Mouse (Mus musculus): ENCODE data around the gene BC067074. TPM values are rescaled to one million over a fixed set of nuclear protein-coding genes. Genes with fewer than 3 reads are reported as not detected.
A peak's percentile ranks its signal among the peaks of the same experiment; 100 is the strongest.
"Not testable (repeated sequence)": the region's sequence is repeated elsewhere in the genome, so short reads cannot be mapped to it uniquely, and the experiment has no call there.

Gene BC067074
- polyA plus RNA-seq, 1 experiment from 2014 or later: 3.9 TPM

- no peaks in the 10 kb centered on the region for H3K4me1 ChIP-seq (ENCODE audit: control insufficient read depth, insufficient read depth, low read length)
- H3K4me2 ChIP-seq (ENCODE audit: low read depth, low read length): no peak overlapping the region
- H3K4me3 ChIP-seq (replicated peaks; ENCODE audit: low read length): no peak overlapping the region
- no peak overlapping the region for H3K9ac ChIP-seq (ENCODE audit: low read length)
- 45% methylated on average over 6 of the region's 6 CpGs for WGBS
- H3K27me3 ChIP-seq (ENCODE audit: control insufficient read depth, insufficient read depth, low read length): no peaks in the 10 kb centered on the region
- no peak overlapping the region for H3K27ac ChIP-seq (ENCODE audit: low read length)
- no peak for ATAC-seq (ENCODE audit: insufficient read depth, low FRiP score)
- H3K9me3 ChIP-seq (replicated peaks; ENCODE audit: control insufficient read depth, low read length): no peaks in the 10 kb centered on the region
- H3K36me3 ChIP-seq (ENCODE audit: control insufficient read depth, insufficient read depth, low read length): no peaks in the 10 kb centered on the region
These were observed 86.9 kb downstream of the BC067074 start for GRCm38 (mm10) chr13:113379766-113380309.

GRCm38 (mm10) chr13:113381710-113382109, 88.8 kb downstream of the BC067074 start:
- no peak overlapping the region for H3K9ac ChIP-seq (ENCODE audit: low read length)
- 81% methylated on average over 1 of the region's 1 CpGs for WGBS
- H3K27me3 ChIP-seq (ENCODE audit: control insufficient read depth, insufficient read depth, low read length): no peaks in the 10 kb centered on the region
- H3K36me3 ChIP-seq (ENCODE audit: control insufficient read depth, insufficient read depth, low read length): no peaks in the 10 kb centered on the region
- ATAC-seq (ENCODE audit: insufficient read depth, low FRiP score): no peak
- H3K9me3 ChIP-seq (replicated peaks; ENCODE audit: control insufficient read depth, low read length): no peaks in the 10 kb centered on the region
- H3K4me3 ChIP-seq (replicated peaks; ENCODE audit: low read length): no peak overlapping the region
- no peak overlapping the region for H3K4me2 ChIP-seq (ENCODE audit: low read depth, low read length)
- H3K27ac ChIP-seq (ENCODE audit: low read length): no peak overlapping the region
- H3K4me1 ChIP-seq (ENCODE audit: control insufficient read depth, insufficient read depth, low read length): no peaks in the 10 kb centered on the region

GRCm38 (mm10) chr13:113382201-113382600, 89.2 kb downstream of the BC067074 start:
- no peaks in the 10 kb centered on the region for H3K27me3 ChIP-seq (ENCODE audit: control insufficient read depth, insufficient read depth, low read length)
- H3K36me3 ChIP-seq (ENCODE audit: control insufficient read depth, insufficient read depth, low read length): no peaks in the 10 kb centered on the region
- no peak overlapping the region for H3K27ac ChIP-seq (ENCODE audit: low read length)
- no peak overlapping the region for H3K4me3 ChIP-seq (replicated peaks; ENCODE audit: low read length)
- H3K9me3 ChIP-seq (replicated peaks; ENCODE audit: control insufficient read depth, low read length): no peaks in the 10 kb centered on the region
- H3K4me2 ChIP-seq (ENCODE audit: low read depth, low read length): no peak overlapping the region
- no peaks in the 10 kb centered on the region for H3K4me1 ChIP-seq (ENCODE audit: control insufficient read depth, insufficient read depth, low read length)
- WGBS: 86% methylated on average over 2 of the region's 2 CpGs
- H3K9ac ChIP-seq (ENCODE audit: low read length): no peak overlapping the region
- ATAC-seq (ENCODE audit: insufficient read depth, low FRiP score): no peak

GRCm38 (mm10) chr13:113382770-113383169, 89.8 kb downstream of the BC067074 start:
- ATAC-seq (ENCODE audit: insufficient read depth, low FRiP score); H3K36me3 ChIP-seq (ENCODE audit: control insufficient read depth, insufficient read depth, low read length); H3K4me2 ChIP-seq (ENCODE audit: low read depth, low read length); H3K9ac ChIP-seq (ENCODE audit: low read length); H3K4me3 ChIP-seq (replicated peaks; ENCODE audit: low read length); H3K4me1 ChIP-seq (ENCODE audit: control insufficient read depth, insufficient read depth, low read length); H3K9me3 ChIP-seq (replicated peaks; ENCODE audit: control insufficient read depth, low read length); H3K27ac ChIP-seq (ENCODE audit: low read length); H3K27me3 ChIP-seq (ENCODE audit: control insufficient read depth, insufficient read depth, low read length): not testable (repeated sequence)

- no peak overlapping the region for H3K9ac ChIP-seq (ENCODE audit: low read length)
- 96% methylated on average over 6 of the region's 6 CpGs for WGBS
- no peaks in the 10 kb centered on the region for H3K27me3 ChIP-seq (ENCODE audit: control insufficient read depth, insufficient read depth, low read length)
- no peak overlapping the region for H3K27ac ChIP-seq (ENCODE audit: low read length)
- H3K4me1 ChIP-seq (ENCODE audit: control insufficient read depth, insufficient read depth, low read length): no peaks in the 10 kb centered on the region
- ATAC-seq (ENCODE audit: insufficient read depth, low FRiP score): no peak
- no peak overlapping the region for H3K4me2 ChIP-seq (ENCODE audit: low read depth, low read length)
- H3K9me3 ChIP-seq (replicated peaks; ENCODE audit: control insufficient read depth, low read length): no peaks in the 10 kb centered on the region
- no peaks in the 10 kb centered on the region for H3K36me3 ChIP-seq (ENCODE audit: control insufficient read depth, insufficient read depth, low read length)
- H3K4me3 ChIP-seq (replicated peaks; ENCODE audit: low read length): no peak overlapping the region
These were observed 100.4 kb downstream of the BC067074 start for GRCm38 (mm10) chr13:113393386-113393785.

GRCm38 (mm10) chr13:113394591-113394990, 101.6 kb downstream of the BC067074 start:
- H3K36me3 ChIP-seq (ENCODE audit: control insufficient read depth, insufficient read depth, low read length): no peaks in the 10 kb centered on the region
- H3K9me3 ChIP-seq (replicated peaks; ENCODE audit: control insufficient read depth, low read length): no peaks in the 10 kb centered on the region
- no peaks in the 10 kb centered on the region for H3K27me3 ChIP-seq (ENCODE audit: control insufficient read depth, insufficient read depth, low read length)
- H3K4me3 ChIP-seq (replicated peaks; ENCODE audit: low read length): no peak overlapping the region
- H3K27ac ChIP-seq (ENCODE audit: low read length): no peak overlapping the region
- WGBS: 69% methylated on average over 15 of the region's 15 CpGs
- ATAC-seq (ENCODE audit: insufficient read depth, low FRiP score): no peak
- H3K4me1 ChIP-seq (ENCODE audit: control insufficient read depth, insufficient read depth, low read length): no peaks in the 10 kb centered on the region
- H3K9ac ChIP-seq (ENCODE audit: low read length): no peak overlapping the region
- no peak overlapping the region for H3K4me2 ChIP-seq (ENCODE audit: low read depth, low read length)

GRCm38 (mm10) chr13:113397006-113397520, 104.1 kb downstream of the BC067074 start:
- WGBS: 53% methylated on average over 9 of the region's 9 CpGs

GRCm38 (mm10) chr13:113401373-113402010, 108.5 kb downstream of the BC067074 start:
- H3K4me2 ChIP-seq (ENCODE audit: low read depth, low read length): no peak overlapping the region
- H3K9me3 ChIP-seq (replicated peaks; ENCODE audit: control insufficient read depth, low read length): no peaks in the 10 kb centered on the region
- H3K4me3 ChIP-seq (replicated peaks; ENCODE audit: low read length): no peak overlapping the region
- no peak overlapping the region for H3K27ac ChIP-seq (ENCODE audit: low read length)
- no peak for ATAC-seq (ENCODE audit: insufficient read depth, low FRiP score)
- H3K9ac ChIP-seq (ENCODE audit: low read length): no peak overlapping the region
- H3K36me3 ChIP-seq (ENCODE audit: control insufficient read depth, insufficient read depth, low read length): no peaks in the 10 kb centered on the region
- no peaks in the 10 kb centered on the region for H3K27me3 ChIP-seq (ENCODE audit: control insufficient read depth, insufficient read depth, low read length)
- H3K4me1 ChIP-seq (ENCODE audit: control insufficient read depth, insufficient read depth, low read length): peaks cover 9% of the 10 kb centered on the region; the same call in 1 of the 2 replicates
- whole genome bisulfite sequencing: 52% methylated on average over 4 of the region's 4 CpGs

More at GRCm38 (mm10) chr13:113397006-113397520, 104.1 kb downstream of the BC067074 start:
- Histone ChIP-seq H3K27ac (ENCODE audit: low read length) (no peak overlapping the region), H3K9ac (ENCODE audit: low read length) (no peak overlapping the region), H3K36me3 (ENCODE audit: control insufficient read depth, insufficient read depth, low read length) (no peaks in the 10 kb centered on the region), H3K4me1 (ENCODE audit: control insufficient read depth, insufficient read depth, low read length) (0 out of 2 replicates have a peak, but pooled peaks cover 3% of the 10 kb centered on the region), H3K9me3 (replicated peaks; ENCODE audit: control insufficient read depth, low read length) (no peaks in the 10 kb centered on the region), H3K4me2 (ENCODE audit: low read depth, low read length) (no peak overlapping the region), H3K4me3 (replicated peaks; ENCODE audit: low read length) (no peak overlapping the region), H3K27me3 (ENCODE audit: control insufficient read depth, insufficient read depth, low read length) (no peaks in the 10 kb centered on the region)
- ATAC-seq (ENCODE audit: insufficient read depth, low FRiP score): no peak

- Histone ChIP-seq H3K4me2 (ENCODE audit: low read depth, low read length) (no peak overlapping the region), H3K27me3 (ENCODE audit: control insufficient read depth, insufficient read depth, low read length) (no peaks in the 10 kb centered on the region), H3K36me3 (ENCODE audit: control insufficient read depth, insufficient read depth, low read length) (no peaks in the 10 kb centered on the region), H3K9me3 (replicated peaks; ENCODE audit: control insufficient read depth, low read length) (no peaks in the 10 kb centered on the region), H3K4me3 (replicated peaks; ENCODE audit: low read length) (no peak overlapping the region), H3K9ac (ENCODE audit: low read length) (no peak overlapping the region), H3K4me1 (ENCODE audit: control insufficient read depth, insufficient read depth, low read length) (peaks cover 9% of the 10 kb centered on the region; the same call in 1 of the 2 replicates), H3K27ac (ENCODE audit: low read length) (0 out of 2 replicates have a peak overlapping the region, but pooled peaks have one; percentile 26)
- no peak for ATAC-seq (ENCODE audit: insufficient read depth, low FRiP score)
- WGBS: 60% methylated on average over 6 of the region's 6 CpGs
These were observed 110.7 kb downstream of the BC067074 start for GRCm38 (mm10) chr13:113403706-113404105.

All from stomach, embryonic 16.5 days (tissue).